14 mouse cellular contexts compared by ENCODE assay signal in the genomic region with DNA sequence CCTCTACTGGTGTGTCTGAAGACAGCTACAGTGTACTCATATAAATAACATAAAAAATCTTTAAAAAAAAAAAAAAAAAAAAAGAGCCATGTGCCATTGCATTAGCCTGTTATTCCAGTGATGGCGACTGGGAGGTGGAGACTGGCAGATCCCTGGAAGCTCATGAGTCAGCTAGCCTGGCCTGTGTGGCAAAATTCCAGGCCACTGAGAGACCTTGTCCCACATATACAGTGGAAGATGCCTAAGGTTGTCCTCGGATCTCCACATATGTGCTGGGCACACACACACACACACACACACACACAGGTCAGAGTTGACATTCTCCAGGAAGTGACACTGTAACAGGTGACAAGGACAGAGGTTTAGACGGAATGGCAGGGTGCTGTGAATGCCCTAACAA. TPM values are rescaled to one million over a fixed set of nuclear protein-coding genes. Genes with fewer than 3 reads are reported as not detected.
DNase-seq lines count a peak whose midpoint lies in the region.
"Had no signal": no experiment of that assay in that cellular context is flagged by ENCODE, and none has a peak within 500 bp of the region (broad histone marks: within the 10 kb centered on the region; RNA-seq: fewer than 3 reads in every experiment).

No protein-coding gene starts in this region.

- DNase-seq in testis, postnatal 14 days (ENCODE audit: low spot score) = peak; percentile 33
- no peak for DNase-seq in testis, postnatal 10 days (ENCODE audit: low spot score)
- DNase-seq in adrenal gland, adult (ENCODE audit: inconsistent age in 2 of 2, low spot score in 1 of 2) = peak; percentile 86 to 93
- DNase-seq in adrenal gland, postnatal 10 days = peak; percentile 74
- DNase-seq in frontal cortex, postnatal 10 days (ENCODE audit: low spot score in 2 of 2) = no peak
- no peak for DNase-seq in heart, postnatal 25 days (ENCODE audit: low spot score)
- no peak for DNase-seq in urinary bladder, postnatal 36 days (ENCODE audit: low spot score in 2 of 2)
- DNase-seq: cerebellum, adult 11-12 months; cerebellum, adult 9-10 months; cerebellum, postnatal 25 days; gastrocnemius, postnatal 14 days; heart, adult 2 months; heart, postnatal 36 days; kidney, adult 11 months had no signal

- intact Hi-C loops in heart, postnatal 25 days (cut with DNase I) = no loop called here

RNA-seq across cellular contexts. Expression of gene Foxk1, which starts 46.2 kb away (rescaled TPM):
- 10 to 100 TPM; 22.9 to 23.6 TPM for total RNA-seq in adrenal gland, postnatal 10 days (2021)
- total RNA-seq in heart, postnatal 25 days (2021) = 10 to 100 TPM; 16.2 TPM

Comparison
In these comparisons a context has a peak if more than half of its experiments do, and no peak if none do; other contexts are left out.
1. DNase-seq: peak in testis, postnatal 14 days (single experiment), adrenal gland, adult (2 of 2) and adrenal gland, postnatal 10 days (single experiment); none in testis, postnatal 10 days (single experiment), frontal cortex, postnatal 10 days (0 of 2), heart, postnatal 25 days (single experiment) and urinary bladder, postnatal 36 days (0 of 2).